Mouse (Mus musculus) neural tube, embryonic 11.5 days (tissue): ENCODE results near the gene Prnd. TPM values are rescaled to one million over a fixed set of nuclear protein-coding genes. Genes with fewer than 3 reads are reported as not detected.

ENCODE experiments used
- ATAC-seq: fragments of 200-750 bp; cut with Nextera tagmentation; 2 replicates; pipeline ENCODE4 v1.8.0; 2017; ENCODE audit warnings: moderate number of reproducible peaks, mild to moderate bottlenecking, moderate TSS enrichment, moderate library complexity; ENCODE audit not compliant: insufficient read depth, low FRiP score, low TSS enrichment
- DNase-seq: peaks from one replicate; pipeline ENCODE4 v3.0.0-alpha.2; 2015; ENCODE audit warnings: low spot score
- H3K27ac ChIP-seq: fragments of 300-500 bp; sonication (generic); 2 replicates; pipeline ENCODE4 v1.5.1; 2014; ENCODE audit warnings: low read depth, mild to moderate bottlenecking, low read length
- H3K27me3 ChIP-seq: fragments of 300-500 bp; sonication (generic); 2 replicates; pipeline ENCODE4 v1.6.1; 2014; ENCODE audit warnings: mild to moderate bottlenecking, low read length, mixed read lengths; ENCODE audit not compliant: control insufficient read depth, insufficient read depth
- H3K36me3 ChIP-seq: fragments of 300-500 bp; sonication (generic); 2 replicates; pipeline ENCODE4 v1.6.1; 2014; ENCODE audit warnings: mild to moderate bottlenecking, low read length, moderate library complexity, mixed read lengths; ENCODE audit not compliant: control insufficient read depth, insufficient read depth
- H3K4me1 ChIP-seq: fragments of 300-500 bp; sonication (generic); 2 replicates; pipeline ENCODE4 v1.6.1; 2014; ENCODE audit warnings: low read length, mixed read lengths; ENCODE audit not compliant: control insufficient read depth, insufficient read depth
- H3K4me2 ChIP-seq: fragments of 300-500 bp; sonication (generic); 2 replicates; pipeline ENCODE4 v1.6.1; 2014; ENCODE audit warnings: low read depth, mild to moderate bottlenecking, moderate library complexity
- H3K4me3 ChIP-seq: fragments of 300-500 bp; sonication (generic); 2 replicates; pipeline ENCODE4 v1.5.1; 2014; ENCODE audit warnings: low read depth, low read length
- H3K9ac ChIP-seq: fragments of 300-500 bp; sonication (generic); 2 replicates; pipeline ENCODE4 v1.6.1; 2014; ENCODE audit warnings: mild to moderate bottlenecking, low read length
- H3K9me3 ChIP-seq: fragments of 300-500 bp; sonication (generic); 2 replicates; pipeline ENCODE4 v1.6.1; 2016; ENCODE audit warnings: low read length; ENCODE audit not compliant: control insufficient read depth
- WGBS: fragments of 180-500 bp; shearing (Covaris S2); extraction: QIAGEN DNeasy Blood & Tissue Kit; methylation state at CpG from one replicate; pipeline ENCODE4 v1.1.7; 2014; 5-methylcytosine and 5-hydroxymethylcytosine counted together
- polyA plus RNA-seq: library from polyadenylated mRNA; unstranded; fragments of >200 nt; fragmentation: Nextera tagmentation; extraction: Ambion mirVana; gene quantifications from 2 replicates; pipeline ENCODE4 v1.2.1, GENCODE M21; 2014

The Prnd gene
- polyA plus RNA-seq, 1 experiment from 2014 or later: 8.5 TPM

DNA sequence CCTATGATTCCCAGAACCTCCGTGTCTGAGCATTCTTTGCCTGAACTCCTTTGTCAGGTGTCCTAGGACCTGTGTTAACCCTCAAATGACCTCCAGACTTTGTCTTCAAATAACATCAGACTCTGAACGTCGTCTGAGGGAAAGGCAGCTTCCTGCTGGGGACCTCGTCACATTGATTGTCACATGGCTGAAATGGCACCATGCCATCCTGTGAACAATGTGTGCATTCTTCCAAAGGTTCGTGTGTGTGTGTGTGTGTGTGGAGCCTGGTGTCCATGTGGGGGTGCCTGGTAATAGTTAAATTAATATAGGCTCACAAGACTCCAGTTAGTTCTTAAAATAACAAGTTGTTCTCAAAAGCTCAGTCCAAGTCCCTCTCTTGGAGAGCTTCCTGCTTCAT is 46.7 kb downstream of the Prnd start:
- no peak for ATAC-seq
- DNase-seq: no peak

DNA sequence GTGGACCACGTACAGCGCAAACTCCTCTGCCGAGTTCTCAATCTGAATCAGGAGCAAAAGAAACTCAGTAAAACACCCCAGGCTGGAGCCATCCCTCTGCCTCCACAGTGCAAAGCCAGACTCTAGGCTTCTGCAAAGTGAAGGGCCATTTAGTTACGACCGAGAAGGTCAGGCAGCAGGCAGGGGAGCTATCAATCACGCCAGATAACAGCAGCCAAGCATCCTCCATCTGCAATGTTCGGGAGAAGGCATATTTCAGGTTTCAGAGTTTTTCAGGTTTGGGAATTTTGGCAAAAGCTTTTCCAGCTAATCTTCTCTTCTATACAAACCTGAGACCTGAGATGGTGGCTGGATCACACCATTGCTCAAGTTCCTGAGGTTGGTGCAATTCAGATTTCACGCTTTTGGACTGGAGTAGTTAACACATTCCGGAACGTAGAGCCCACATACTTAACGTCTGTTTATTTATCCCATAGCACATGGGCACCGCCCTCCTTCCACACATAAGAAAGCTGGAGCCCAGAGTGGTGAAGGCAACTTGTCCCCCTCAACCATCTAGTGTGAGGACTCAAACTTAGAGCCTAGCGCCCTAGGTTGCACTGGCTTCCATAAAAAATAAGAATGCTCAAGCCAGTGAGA is 51.2 kb downstream of the Prnd start:
- Histone ChIP-seq H3K36me3 (no peaks in the 10 kb centered on the region; the same call in 1 of the 2 replicates), H3K9me3 (no peaks in the 10 kb centered on the region), H3K4me3 (no peak overlapping the region), H3K4me1 (no peaks in the 10 kb centered on the region), H3K27me3 (no peaks in the 10 kb centered on the region), H3K9ac (no peak overlapping the region), H3K27ac (no peak overlapping the region), H3K4me2 (no peak overlapping the region)
- WGBS: 49% methylated on average over 13 of the region's 13 CpGs
- ATAC-seq (no peak), DNase-seq (no peak)

More for the DNA sequence above, 46.7 kb downstream of the Prnd start:
- Histone ChIP-seq H3K4me1 (no peaks in the 10 kb centered on the region), H3K9ac (no peak overlapping the region), H3K4me3 (no peak overlapping the region), H3K9me3 (no peaks in the 10 kb centered on the region), H3K27ac (no peak overlapping the region), H3K36me3 (peaks cover 2% of the 10 kb centered on the region), H3K27me3 (no peaks in the 10 kb centered on the region), H3K4me2 (no peak overlapping the region)
- WGBS: 51% methylated on average over 5 of the region's 5 CpGs

DNA sequence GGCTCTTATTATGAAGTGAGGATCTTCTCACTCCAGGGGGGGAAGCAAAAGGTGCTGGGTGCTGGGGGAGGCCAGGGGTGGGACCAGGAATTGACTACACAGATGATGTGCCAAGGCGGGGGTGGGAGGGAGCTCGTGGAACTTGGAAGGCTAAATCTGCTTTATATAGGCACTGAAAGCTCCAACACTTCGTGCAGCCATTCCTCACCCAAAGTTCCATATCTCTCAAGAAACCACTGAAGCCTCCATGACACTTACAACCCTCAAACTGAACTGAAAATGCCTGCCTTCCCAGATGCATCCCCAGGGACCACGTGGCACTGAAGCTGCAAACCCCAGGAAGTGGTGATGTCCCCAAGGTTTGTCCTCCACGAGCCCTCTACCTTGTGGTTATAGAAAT is 53.3 kb downstream of the Prnd start:
- Histone ChIP-seq H3K9me3 (no peaks in the 10 kb centered on the region), H3K4me1 (no peaks in the 10 kb centered on the region), H3K27me3 (no peaks in the 10 kb centered on the region), H3K27ac (no peak overlapping the region), H3K4me3 (no peak overlapping the region), H3K4me2 (no peak overlapping the region), H3K9ac (no peak overlapping the region), H3K36me3 (no peaks in the 10 kb centered on the region)
- ATAC-seq: no peak
- no peak for DNase-seq
- WGBS: 76% methylated on average over 5 of the region's 5 CpGs

DNA sequence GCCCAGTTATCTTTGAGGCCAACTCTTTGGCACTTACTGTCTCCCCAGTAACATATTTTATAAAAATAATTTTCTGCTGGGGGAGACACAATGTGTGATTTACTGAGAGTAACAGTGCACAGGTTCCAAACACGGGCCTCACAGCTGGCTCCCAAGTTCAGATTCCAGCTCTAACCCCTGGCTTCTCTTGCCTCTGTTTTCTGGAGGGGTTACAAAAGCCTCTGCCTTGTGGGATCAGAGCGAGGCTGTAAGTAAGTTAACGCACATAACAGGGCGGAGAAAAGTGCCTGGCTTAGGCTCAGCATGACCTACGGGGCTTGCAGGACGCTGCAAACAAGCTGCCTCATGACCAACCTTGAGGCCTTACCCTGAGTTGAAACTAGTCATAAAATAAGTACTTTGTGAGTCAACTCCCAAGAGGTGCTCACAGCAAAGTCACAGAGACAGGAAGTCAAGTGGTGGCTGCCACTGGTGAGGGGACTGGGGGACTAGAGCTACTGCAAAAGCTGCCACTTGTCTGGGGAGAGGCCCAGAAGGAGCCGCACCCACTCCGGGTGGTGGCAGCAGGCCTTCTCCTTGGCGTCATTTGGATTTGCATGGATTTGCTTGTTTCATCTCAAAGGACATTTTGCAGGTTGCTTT is 54.0 kb downstream of the Prnd start:
- WGBS: 78% methylated on average over 9 of the region's 9 CpGs
- Histone ChIP-seq H3K4me2 (no peak overlapping the region), H3K27me3 (no peaks in the 10 kb centered on the region), H3K36me3 (no peaks in the 10 kb centered on the region), H3K4me1 (no peaks in the 10 kb centered on the region), H3K4me3 (no peak overlapping the region), H3K27ac (no peak overlapping the region), H3K9ac (no peak overlapping the region), H3K9me3 (no peaks in the 10 kb centered on the region)
- no peak for DNase-seq
- no peak for ATAC-seq

DNA sequence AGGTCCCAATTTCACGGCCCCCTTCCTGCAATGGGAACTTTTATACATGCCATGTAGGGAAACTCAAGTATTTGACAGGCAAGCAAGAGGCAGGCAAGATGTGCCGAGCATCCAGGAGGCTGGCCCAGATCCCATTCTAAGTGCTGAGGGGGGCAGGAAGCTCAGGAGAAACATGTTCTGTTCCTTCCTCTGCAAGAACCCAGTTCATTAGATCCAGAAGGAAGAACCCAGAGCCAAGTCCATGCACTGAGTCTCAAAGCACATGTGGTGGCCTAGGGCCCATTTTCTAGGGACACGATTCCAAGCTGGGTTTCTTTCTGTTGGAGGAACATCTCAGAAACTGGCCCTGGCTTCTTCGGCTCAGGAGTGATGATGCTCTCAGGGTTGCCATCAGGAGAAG is 54.8 kb downstream of the Prnd start:
- Histone ChIP-seq H3K27ac (no peak overlapping the region), H3K9ac (no peak overlapping the region), H3K4me2 (no peak overlapping the region), H3K4me3 (no peak overlapping the region), H3K4me1 (no peaks in the 10 kb centered on the region), H3K9me3 (no peaks in the 10 kb centered on the region), H3K27me3 (no peaks in the 10 kb centered on the region), H3K36me3 (no peaks in the 10 kb centered on the region)
- ATAC-seq (no peak), DNase-seq (no peak)
- WGBS: 81% methylated on average over 4 of the region's 4 CpGs

Other genes starting within 250 kb of the Prnd start
- gene Erv3, start 91.1 kb upstream of the Prnd start, polyA plus RNA-seq: not detected in 2 replicates
- gene Prnp, start 40.9 kb upstream of the Prnd start, polyA plus RNA-seq: 31.7 and 33.1 TPM in 2 replicates
- 0.62 TPM in 1 of 2 replicates, not detected in the other for gene Prn, start 40.9 kb upstream of the Prnd start, polyA plus RNA-seq
- 26.0 and 27.8 TPM in 2 replicates for gene Rassf2, start 79.4 kb downstream of the Prnd start, polyA plus RNA-seq
- 13.3 and 17.6 TPM in 2 replicates for gene Slc23a2, start 194.2 kb downstream of the Prnd start, polyA plus RNA-seq